Mouse (Mus musculus) heart, adult 18-20 months (tissue): Measurements from ENCODE around the gene Cacng7. TPM values are rescaled to one million over a fixed set of nuclear protein-coding genes. Genes with fewer than 3 reads are reported as not detected.

Experiments used
- DNase-seq, 2 experiments: peaks; one replicate each; pipeline ENCODE4 v3.0.0; 2021 to 2022; ENCODE audit warnings: mixed read lengths in 1 of 2
- long read RNA-seq, 2 experiments: library from polyadenylated mRNA; stranded (forward); transcript quantifications; one replicate each; pipeline ENCODE4 v2.0.0; 2021
- total RNA-seq, 2 experiments: library from RNA; stranded (reverse); gene quantifications; 2 replicates each; pipeline ENCODE4 v1.2.3; 2021

Gene Cacng7
- 1 to 10 TPM; 3.7 to 4.6 TPM for total RNA-seq
- long read RNA-seq, experiment 1, partial matches to known transcripts: 0 of 2 reads
- long read RNA-seq, experiment 1, other reads (novel, unspliced or antisense): 2 of 2 reads
- long read RNA-seq, experiment 2, partial matches to known transcripts: 0 of 2 reads
- long read RNA-seq, experiment 2, other reads (novel, unspliced or antisense): 2 of 2 reads

GRCm38 (mm10) chr7:3332619-3333521, at the start of gene Cacng7:
Gene Cacng7 (plus strand): TSS chr7:3332955.
- peak; percentile 27 to 35 for DNase-seq

- DNase-seq: no peak
Observed at GRCm38 (mm10) chr7:3283081-3283875, 49.5 kb upstream of the Cacng7 start.

DNA sequence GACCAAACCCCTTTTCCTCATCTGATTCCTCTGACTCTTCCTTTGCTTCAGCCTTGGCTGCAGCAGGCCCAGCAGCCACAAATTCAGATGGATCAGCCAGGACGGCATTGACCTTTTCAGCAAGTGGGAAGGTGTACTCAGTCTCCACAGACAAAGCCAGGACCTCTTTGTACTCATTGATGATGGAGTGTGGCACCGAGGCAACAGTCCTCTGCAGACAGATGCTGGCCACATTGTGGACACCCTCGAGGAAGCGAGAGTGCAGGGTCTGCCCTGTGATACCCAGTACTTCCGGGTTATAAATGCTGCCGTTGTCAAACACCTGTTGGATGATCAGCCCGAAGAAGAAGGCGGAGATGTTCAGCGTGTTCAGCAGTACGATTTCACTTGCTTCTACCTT, 48.2 kb upstream of the Cacng7 start:
- DNase-seq: no peak

DNA sequence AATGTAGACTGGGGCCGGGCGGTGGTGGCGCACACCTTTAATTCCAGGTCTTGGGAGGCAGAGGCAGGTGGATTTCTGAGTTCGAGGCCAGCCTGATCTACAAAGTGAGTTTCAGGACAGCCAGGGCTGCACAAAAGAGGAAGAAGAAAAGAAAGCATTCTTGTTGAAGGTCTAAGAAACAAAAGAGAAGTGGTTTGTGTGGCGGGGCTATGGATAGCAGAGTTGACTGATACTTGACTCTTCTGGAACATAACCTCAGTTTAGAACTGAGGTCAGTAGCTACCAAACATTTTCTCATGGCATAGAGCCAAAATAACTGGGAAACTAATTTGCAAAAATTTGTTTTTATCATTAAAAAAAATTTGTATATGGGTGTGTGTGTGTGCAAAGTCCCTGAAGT, 46.7 kb upstream of the Cacng7 start:
- DNase-seq: no peak

DNA sequence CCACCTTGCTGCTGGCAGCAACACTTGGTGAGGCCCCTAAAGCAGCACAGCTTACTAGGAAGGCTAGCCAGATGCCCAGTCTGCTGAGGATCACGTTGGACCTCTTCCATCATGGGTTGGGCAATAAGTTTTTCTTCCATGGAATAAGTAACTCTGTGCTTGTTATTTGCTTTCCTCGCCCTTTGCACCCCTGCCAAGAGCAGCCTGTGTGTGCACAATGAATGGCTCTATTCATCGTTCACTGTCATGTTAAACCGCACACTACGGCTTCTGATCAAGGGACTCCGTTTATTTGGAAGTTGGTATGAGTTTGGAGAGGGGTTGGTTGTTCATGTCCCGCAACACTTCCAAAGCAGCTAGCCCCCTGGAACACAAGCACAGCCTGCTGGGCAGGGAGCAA, 45.6 kb upstream of the Cacng7 start:
- peak in 1 of 2 experiments; percentile 22 for DNase-seq

DNA sequence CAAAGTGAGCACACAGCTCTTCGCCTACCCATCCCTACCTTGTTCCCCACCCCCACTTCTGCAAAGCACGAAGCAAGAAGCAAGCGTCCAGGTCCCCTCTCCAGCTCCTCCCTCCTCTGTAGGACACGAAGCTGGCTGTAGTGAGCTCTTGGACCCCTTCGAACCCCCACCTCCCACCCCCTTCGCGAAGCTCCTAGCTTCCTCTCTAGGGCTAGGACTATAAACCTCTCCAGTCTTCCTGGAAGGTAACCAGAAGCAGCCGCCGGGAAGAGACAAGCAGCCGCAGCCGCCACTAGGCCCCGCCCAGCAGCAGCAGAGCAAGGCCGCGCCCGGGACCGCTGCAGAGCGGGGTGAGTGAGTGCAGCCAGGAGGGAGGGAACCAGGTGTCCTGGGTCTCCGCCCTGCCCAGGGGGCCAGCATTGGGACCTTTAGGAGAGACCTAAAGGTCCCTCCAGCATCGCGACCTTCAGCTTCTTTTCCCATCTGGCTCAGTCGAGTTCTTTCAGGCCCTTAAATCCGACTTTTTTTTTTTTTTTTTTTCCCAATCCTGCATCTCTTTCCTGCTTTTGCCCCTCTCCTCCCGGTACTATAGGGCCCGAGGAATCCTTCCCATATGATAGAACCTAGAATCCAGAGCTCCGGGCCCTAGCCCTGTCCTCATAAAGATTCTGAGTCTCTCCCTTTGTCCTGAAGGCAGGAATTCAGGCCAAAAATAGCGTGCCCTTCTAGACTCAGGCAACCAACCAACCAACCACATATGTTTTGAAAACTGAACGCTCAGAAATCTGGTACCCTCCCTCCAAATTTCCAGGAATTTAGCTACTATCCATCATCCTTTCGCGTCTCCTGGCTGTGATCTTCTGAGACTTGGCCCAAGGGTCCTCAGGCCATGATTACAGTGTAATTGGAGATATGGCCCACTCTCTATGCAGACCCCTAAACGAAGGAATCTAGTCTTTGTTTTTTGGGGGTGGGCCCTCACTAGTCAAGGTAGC, 43.5 kb upstream of the Cacng7 start, which contains the start of the genes Myadm and Prkcg:
Gene Myadm (plus strand): TSS at position 105 of the 995 bp plus-strand sequence.
Gene Prkcg (plus strand): TSS at position 204 of the 995 bp plus-strand sequence.
- DNase-seq: peak; percentile 90 to 93

GRCm38 (mm10) chr7:3290257-3291033, 42.3 kb upstream of the Cacng7 start:
- DNase-seq: peak; percentile 99

- DNase-seq: peak; percentile 67 to 72
Observed at GRCm38 (mm10) chr7:3291197-3291596, 41.6 kb upstream of the Cacng7 start.

GRCm38 (mm10) chr7:3291764-3292163, 41.0 kb upstream of the Cacng7 start:
- no peak for DNase-seq

DNA sequence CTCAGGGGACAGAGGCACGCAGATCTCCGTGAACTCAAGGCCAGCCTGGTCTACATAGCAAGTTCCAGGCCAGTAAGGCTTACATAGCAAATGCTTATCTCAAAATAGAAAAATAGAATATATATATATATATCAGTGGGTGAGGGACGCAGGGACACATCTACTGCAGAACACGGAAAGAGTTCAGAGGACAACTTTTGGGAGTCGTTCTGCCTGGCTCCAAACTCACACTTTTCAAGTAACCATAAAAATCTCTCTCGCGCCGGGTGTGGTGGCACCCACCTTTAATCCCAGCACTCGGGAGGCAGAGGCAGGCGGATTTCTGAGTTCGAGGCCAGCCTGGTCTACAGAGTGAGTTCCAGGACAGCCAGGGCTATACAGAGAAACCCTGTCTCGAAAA, 40.5 kb upstream of the Cacng7 start:
- DNase-seq: peak in 1 of 2 experiments; percentile 43

DNA sequence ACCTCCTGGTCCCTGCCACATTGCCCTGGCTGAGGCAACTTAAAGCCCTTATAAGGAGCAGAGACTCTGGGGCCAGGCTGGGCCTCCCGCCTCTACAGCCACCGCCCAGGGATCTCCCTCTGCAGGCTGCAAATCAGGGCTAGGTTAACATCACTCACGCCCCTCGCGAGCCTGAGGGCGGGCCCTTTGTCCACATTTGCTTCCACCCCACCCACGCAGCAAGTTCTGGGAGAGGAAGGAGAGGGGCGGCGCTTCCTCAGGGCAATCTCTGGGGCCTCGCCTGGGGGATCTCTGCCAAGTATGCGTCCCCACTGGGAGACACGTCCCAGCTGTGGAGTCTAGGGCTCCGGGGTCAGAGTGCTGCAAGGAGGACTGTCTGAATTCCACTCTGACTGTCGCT, 40.0 kb upstream of the Cacng7 start:
- DNase-seq: peak; percentile 98 to 99

DNA sequence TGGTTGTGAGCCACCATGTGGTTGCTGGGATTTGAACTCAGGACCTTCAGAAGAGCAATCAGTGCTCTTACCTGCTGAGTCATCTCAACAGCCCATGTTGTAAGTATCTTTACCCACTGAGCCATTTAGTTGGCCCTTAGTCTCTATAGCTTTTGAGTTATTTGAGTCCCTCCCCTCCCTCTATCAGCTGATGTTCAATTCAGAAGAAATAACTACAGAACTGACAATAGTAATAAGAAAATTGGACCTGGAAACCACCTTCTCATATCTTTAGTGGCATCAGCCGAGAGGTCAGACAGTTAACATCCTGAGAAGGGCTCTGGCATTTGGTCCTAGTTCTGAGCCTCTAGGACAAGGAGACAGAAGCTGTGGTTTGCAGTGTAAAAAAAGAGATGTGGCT, 38.0 kb upstream of the Cacng7 start:
- no peak for DNase-seq

GRCm38 (mm10) chr7:3295321-3296110, 37.2 kb upstream of the Cacng7 start:
- DNase-seq: peak in 1 of 2 experiments; percentile 11

DNA sequence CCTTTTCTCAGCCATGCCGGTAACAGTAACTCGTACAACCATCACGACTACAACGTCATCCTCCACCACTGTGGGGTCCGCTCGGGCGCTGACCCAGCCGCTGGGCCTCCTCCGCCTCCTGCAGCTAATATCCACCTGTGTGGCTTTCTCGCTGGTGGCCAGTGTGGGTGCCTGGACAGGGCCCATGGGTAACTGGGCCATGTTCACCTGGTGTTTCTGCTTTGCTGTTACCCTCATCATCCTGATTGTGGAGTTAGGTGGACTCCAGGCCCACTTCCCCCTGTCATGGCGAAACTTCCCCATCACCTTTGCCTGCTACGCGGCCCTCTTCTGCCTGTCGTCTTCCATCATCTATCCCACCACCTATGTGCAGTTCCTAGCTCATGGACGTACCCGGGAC, 36.0 kb upstream of the Cacng7 start:
- peak in 1 of 2 experiments; percentile 13 for DNase-seq

- peak; percentile 38 to 40 for DNase-seq
Observed at GRCm38 (mm10) chr7:3299941-3300617, 32.7 kb upstream of the Cacng7 start.

DNA sequence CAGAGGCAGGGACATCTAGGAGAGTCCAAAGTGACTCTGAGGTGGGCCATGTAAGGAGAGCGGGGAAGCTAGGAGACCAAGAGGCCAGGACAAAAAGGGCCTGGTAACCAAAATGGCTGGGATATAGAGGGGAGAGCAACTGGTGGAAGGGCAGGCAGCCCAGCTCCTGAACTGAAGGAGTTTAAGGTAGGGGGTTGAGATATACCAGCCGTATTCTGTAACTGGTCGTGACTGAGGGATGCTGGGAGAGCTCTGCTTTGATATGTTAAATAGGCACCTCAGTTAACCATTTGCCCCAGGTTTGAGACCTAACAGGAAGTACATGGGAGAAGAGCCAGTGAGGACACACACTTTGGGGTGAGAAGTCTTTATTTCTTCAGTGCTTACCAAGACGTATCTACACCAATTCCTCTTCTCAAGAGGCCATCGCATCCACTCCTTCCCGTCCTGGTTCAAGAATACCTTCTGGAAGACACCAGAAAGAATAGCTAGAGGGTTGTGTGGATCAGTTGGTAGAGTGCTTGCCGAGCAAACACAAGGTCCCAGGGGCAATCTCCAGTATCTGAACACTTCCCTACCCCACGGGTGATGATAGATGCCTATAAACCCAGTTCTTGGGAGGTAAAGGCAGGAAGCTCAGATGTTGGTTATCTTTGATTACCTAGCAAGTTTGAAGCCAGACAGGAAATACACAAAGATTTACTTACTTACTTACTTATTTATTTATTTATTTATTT, 31.7 kb upstream of the Cacng7 start:
- peak in 1 of 2 experiments; percentile 31 for DNase-seq

- peak; percentile 68 to 76 for DNase-seq
Observed at GRCm38 (mm10) chr7:3301628-3302555, 30.9 kb upstream of the Cacng7 start.
